Mouse (Mus musculus) brain, embryonic 14.5 days (tissue): ENCODE measurements at regions not wholly inside any gene's neighbourhood (a gene's known extent, or its start where the extent isn't known, plus 50 kb on each side); places are given as distances from the start of the nearest gene placed in this dataset.

ENCODE experiments used
- DNase-seq: peaks from one replicate; pipeline ENCODE4 v3.0.0-alpha.2; 2011; ENCODE audit warnings: low read depth
- CTCF ChIP-seq: fragments of 200-500 bp; IDR thresholded peaks from 2 replicates; pipeline ENCODE4 v1.5.1; 2012; ENCODE audit warnings: inconsistent platforms, mild to moderate bottlenecking, moderate library complexity, borderline replicate concordance; ENCODE audit not compliant: insufficient read depth, insufficient read length; ENCODE audit errors: extremely low read depth
- POLR2A ChIP-seq: fragments of 200-500 bp; IDR thresholded peaks from 2 replicates; pipeline ENCODE4 v1.6.1; 2012; ENCODE audit warnings: mild to moderate bottlenecking, inconsistent platforms, borderline replicate concordance; ENCODE audit not compliant: poor library complexity, insufficient read depth, insufficient read length, severe bottlenecking; ENCODE audit errors: extremely low read depth

DNA sequence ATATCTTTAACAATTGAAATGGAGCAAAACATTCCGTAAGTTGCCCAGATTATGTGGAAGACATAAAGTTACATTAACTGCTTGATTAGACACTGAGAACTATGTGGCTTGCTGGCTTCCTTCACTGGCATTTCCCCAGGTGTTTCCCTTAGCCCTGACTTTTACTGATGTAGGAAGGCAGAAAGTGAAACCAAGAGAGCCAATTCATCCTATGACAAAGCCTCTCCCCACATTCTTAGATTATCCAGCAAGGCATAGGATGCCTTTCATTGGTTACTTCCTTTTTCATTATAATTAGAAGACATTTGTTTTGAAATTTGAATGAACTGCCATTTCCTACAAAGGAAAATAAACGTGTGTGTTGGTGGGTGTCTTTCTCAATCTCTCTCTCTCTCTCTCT lies 72.1 kb downstream of the Cdc42ep3 start:
- TF ChIP-seq POLR2A (no peak), CTCF (no peak)

DNA sequence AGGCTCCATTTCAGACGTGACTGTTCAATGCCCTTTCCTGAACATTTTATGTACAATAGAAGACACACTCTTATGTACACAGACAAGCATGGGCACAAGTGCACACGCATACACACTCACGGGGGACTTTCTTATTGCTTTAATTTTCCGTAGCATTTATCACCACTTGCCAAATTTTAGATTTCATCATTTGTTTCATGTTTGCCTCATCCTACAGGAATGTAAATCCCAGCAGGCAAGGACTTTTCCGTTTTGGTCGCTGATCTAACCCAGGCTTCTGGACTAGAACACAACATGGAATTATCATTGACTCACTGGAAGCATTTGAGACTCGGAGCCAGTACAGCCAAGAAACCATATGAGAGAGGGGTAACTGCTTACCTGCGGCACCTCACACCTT lies 81.3 kb downstream of the Cdc42ep3 start:
- no peak for DNase-seq
- TF ChIP-seq CTCF (no peak), POLR2A (no peak)

More for the DNA sequence above, 72.1 kb downstream of the Cdc42ep3 start:
- no peak for DNase-seq

DNA sequence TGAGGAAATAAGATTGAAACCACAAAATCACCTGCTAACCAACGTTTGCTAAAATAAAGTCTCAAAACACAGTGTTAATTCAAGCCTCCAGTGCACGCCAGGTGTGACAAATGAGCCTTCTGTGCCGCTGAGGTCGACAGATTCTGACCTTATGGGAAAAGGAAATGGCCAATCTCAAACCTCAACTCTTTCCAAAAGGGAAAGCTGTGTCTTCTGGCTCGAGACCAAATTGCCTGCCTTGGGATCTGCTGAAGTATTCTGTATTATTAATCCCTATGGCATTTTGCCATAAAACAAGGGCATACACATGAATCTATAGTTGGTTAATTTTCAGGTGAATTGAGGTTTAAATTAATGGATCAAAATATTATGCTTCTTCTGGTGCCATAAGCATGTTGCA lies 95.2 kb downstream of the Cdc42ep3 start:
- peak; percentile 43 for DNase-seq
- no peak for TF ChIP-seq POLR2A
- TF ChIP-seq CTCF: no peak

DNA sequence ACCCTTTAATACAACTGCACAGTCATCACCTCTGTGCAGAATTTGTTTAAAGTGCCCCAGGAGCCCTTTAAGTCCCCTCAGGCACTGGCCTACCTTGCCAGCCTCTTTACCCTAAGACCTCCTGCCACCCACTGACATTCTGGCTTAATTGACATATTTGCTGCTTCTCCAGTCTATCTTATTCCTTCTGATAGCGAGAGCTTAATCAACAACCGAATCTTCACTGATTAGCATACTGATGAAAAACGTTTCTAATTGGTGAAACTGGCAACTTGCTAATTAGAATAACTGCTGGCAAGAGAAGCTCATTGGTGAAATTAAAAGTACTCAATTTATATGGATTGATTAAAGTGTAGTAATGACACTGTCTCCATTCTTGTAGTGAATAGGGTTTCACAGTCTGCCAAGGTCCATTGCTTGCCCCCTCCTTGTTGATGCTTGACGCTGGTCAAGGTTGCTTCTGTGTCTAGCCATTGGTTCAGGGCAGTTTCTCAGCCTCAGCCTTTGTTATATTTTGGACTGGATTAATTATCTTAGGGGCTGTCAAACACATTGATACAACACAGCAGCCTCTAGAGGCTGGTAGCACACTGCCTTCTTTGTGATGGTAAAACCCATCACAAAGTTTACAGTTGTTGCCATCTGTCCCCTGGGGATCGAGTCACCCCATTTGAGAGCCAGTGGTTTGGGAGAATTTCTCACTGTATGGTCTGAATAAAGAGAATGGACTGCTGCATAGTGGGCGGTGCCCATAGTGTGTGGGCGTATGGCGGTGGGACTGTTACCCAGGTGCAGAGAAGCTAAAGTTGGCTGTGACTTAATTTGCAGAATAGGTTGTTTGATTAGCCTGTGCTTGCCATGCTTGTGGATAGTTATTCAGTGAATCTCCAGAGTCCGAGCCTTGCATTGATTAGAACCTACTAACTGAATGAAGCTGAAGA lies 107.7 kb downstream of the Cdc42ep3 start:
- DNase-seq: peak; percentile 69
- no peak for TF ChIP-seq CTCF
- no peak for TF ChIP-seq POLR2A

DNA sequence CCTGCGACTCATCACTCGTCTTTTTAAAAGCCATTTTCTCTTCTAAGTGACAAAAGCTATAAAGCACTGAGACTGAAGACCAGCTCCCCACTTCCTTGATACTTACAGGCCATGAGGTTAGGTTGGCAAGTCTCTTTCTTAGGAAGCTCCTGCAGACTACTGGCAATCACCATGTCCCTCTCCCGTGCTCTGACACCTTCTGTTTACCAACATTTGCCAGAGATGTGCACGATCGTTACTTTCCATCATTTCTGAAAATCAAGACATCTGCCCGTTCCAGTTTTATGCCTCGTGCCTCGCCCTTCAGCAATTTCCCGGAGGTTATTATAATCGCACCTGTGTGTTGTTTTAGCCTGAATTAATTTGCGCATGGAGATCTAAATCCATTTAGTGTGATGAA lies 110.8 kb downstream of the Cdc42ep3 start:
- no peak for TF ChIP-seq POLR2A
- TF ChIP-seq CTCF: no peak
- DNase-seq: no peak

DNA sequence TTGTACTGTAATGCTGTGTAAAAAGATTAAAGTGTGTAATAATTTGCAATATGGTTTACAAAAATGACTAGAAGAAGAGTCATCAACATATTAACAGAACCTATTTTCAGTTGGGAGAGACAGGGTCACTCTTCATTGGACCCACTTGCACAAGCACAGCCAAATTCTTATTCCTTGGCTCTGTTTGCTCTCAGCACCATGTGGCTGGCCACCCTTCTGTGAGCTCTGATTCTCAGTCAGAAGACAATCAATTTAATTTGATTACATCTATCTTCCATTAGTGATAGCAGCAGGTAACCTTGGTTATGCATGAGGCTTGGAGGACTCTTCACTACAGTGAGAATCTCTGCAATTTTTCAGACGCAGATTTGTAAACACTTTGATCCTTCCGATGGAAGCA lies 111.5 kb downstream of the Cdc42ep3 start:
- no peak for DNase-seq
- TF ChIP-seq CTCF (no peak), POLR2A (no peak)

DNA sequence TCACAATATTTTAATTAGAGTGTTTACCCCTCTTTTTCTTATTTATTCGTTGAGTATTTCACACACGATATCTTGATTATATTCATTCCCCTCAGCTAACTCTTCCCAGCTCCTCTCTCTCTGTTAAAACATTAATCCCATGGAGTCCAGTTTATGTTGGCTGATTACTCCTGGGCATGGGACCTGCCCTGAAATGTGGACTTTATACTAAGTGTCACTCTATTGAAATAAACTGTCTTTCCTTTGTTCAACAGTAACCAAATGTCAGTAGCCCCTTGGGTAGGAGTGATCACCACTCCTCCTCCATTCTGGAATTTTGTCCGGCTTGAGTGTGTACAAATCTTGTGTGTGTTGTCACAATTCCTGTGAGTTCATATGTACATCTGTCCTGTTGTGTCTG lies 113.4 kb downstream of the Cdc42ep3 start:
- TF ChIP-seq POLR2A (no peak), CTCF (no peak)

DNA sequence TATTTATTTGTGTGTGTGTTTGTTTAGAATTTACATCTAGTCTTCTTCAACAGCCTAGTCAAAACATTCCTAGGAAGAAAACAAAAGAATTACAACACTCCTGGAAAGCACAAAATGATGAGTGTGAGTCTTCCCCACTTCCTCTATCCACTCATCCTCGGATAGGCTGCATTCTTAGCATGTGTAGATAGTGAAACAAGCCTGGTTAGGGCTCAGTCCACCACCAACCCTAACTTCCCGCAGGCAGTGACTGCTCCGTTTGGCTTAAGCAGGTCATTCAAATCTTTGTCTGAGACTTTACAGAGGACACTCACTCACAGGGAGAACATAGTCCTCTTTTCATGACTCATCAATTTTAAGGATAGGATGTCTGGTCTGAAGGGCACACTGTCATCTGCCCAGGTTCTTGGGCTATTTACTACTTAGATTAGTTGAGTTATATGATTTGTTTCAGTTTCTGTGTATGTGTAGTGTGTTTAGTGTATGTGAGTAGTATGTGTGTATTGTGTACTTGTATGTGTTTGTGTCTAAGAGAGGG lies 118.6 kb downstream of the Cdc42ep3 start:
- TF ChIP-seq CTCF (no peak), POLR2A (no peak)
- DNase-seq: no peak

More for the DNA sequence above, 113.4 kb downstream of the Cdc42ep3 start:
- no peak for DNase-seq

DNA sequence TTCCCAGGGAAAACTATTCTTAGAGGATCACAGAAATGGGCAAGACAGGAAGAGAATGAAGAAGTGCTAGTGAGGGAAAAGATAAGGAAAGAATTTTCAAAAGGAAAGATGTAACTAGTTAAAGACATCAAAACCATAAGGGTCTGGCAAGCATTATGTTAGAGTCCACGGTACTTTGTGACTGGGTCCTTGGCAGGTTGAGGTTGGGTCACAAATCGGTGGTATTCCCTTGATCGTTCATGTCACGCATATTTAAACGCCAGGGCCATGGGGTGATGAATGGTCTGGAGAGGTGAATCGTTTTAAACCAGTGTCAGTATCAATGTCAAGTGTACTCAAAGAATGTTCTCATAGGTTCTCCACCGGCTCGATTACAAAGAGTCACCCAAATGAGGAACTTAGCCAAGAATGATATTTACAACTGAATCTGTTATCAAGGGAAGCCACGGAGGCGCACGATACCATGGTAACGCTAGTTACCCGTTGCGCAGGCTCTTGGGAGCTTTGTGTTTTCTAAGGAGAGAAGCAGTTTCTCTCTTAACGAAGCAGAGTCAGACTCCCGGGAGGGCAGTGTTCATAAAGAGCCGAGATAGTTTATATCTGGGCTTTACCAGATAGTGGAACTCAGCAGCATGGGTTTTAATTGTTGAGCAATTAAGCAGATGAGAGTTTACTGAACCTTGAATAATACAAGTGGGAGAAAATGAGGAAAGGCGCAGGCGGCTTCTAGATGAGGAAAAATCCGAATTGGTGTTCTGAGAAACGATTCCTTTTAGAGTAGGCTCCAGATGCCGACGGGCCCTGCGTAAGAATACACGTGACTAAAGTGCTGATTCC lies 124.0 kb downstream of the Cdc42ep3 start:
- TF ChIP-seq POLR2A (no peak), CTCF (no peak)
- peak; percentile 85 for DNase-seq

DNA sequence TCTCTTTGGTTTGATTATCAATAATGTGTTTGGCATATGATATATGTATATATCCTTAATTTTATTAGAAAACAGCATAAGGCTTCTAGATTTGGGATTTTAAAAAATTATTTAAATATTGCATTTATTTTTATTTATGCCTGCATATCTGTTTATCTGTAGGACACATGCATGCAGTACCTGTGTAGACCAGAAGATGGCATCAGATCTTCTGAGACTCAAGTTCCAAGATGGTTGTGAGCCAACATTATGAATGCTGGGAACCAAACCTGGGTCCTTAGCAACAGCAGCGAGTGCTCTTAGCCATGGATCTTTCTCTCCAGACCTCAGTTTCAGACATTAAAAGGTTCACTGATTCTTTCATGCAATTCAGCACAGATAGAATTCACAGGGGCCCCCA lies 148.3 kb downstream of the Cdc42ep3 start:
- no peak for DNase-seq
- TF ChIP-seq CTCF (peak; percentile 10; the same call in 1 of the 2 replicates), POLR2A (no peak)

GRCm38 (mm10) chr17:79206111-79206510 lies 148.8 kb downstream of the Cdc42ep3 start:
- TF ChIP-seq POLR2A (no peak), CTCF (no peak)

DNA sequence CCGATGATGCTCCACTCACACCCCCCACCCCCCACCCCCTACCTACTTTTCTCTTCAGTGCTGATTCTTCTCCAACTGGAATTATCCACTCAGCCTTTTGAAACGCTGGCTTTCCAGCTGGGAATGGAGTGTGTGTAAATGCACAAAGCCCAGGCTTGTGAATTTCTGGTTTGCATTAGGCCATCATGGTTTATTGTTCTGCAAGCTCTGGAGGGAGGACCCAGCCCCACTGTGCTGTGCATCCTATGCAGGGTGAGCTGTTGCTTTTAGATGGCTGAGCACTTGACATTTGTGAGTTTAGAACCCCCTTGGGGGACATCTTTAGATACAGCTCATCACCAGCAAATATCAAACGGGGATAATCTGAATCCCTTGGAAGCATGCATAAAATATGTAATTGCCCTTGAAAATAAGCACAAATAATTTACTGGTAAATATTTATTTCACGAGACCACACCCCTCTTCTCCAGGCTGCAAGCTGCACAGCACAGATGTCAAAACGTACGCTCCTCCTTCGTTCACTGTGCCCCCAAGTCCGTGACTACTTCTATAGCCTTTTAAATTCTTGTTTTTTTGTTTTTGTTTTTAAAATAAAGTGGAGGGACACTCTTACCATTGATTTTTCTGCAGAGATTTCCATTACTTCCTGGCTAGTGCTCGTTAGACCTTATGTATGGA lies 148.2 kb downstream of the Qpct start:
- TF ChIP-seq POLR2A (no peak), CTCF (no peak)
- peak; percentile 69 for DNase-seq

More at GRCm38 (mm10) chr17:79206111-79206510, 148.8 kb downstream of the Cdc42ep3 start:
- no peak for DNase-seq
